Mouse (Mus musculus) spleen, adult 2 months (tissue): ENCODE measurements around the gene Stard5.
A peak's percentile ranks its signal among the peaks of the same experiment; 100 is the strongest.

Experiments used
- CTCF ChIP-seq: fragments of 200-500 bp; IDR thresholded peaks from 2 replicates; pipeline ENCODE4 v1.5.1; 2011; ENCODE audit warnings: mild to moderate bottlenecking, inconsistent platforms; ENCODE audit not compliant: insufficient read depth, insufficient read length, insufficient replicate concordance; ENCODE audit errors: extremely low read depth
- POLR2A ChIP-seq: fragments of 200-500 bp; IDR thresholded peaks from 2 replicates; pipeline ENCODE4 v1.6.1; 2011; ENCODE audit warnings: low read depth, low read length, inconsistent platforms

DNA sequence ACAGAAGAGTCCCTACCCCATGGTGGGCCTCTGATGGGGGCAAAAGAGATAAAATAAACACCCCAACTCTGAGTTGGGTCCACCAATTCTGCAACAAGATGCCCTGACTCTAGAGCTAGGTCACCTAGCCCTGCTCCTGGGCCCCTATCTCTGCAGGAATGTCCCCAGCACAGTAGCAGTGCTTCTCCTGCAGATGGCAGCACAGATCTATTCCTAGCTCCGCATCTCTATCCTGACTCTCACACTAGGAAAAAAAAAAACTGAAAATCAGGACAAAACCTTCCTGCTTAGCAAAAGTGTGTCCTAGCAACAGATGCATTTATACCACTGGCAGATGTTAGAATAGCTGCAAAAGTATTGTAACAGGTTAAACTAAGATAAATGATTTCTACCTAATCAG, 37.0 kb downstream of the Stard5 start:
- TF ChIP-seq CTCF (peak; percentile 19; the same call in 1 of the 2 replicates), POLR2A (no peak)
